In the genomic region with DNA sequence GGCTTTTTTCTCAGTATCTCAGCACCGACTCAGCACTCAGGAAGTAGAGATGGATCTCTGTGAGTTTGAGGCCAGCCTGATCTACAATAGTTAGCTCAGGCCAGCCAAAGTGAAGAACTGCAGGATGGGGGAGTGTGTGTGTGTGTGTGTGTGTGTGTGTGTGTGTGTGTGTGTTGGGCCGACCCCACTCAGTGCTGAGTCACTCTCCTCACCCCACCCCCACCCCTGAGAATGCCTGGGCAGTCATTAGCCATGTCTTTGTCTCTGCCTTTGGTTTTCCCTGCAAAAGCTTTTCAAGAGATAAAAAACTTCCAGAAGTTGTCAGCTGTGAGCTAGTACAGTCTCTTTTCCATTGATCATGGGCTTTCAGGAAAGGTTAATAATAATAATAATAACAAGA, we compare ENCODE assay signal across 26 mouse cellular contexts. TPM values are rescaled to one million over a fixed set of nuclear protein-coding genes. Genes with fewer than 3 reads are reported as not detected.
"Had no signal": no experiment of that assay in that cellular context is flagged by ENCODE, and none has a peak within 500 bp of the region (broad histone marks: within the 10 kb centered on the region; RNA-seq: fewer than 3 reads in every experiment).

No protein-coding gene starts in this region.

- H3K4me3 ChIP-seq: kidney, embryonic 15.5 days; left cerebral cortex, adult 2 months; limb, embryonic 13.5 days; liver, embryonic 13.5 days; midbrain, embryonic 12.5 days; midbrain, embryonic 15.5 days; myocyte had no signal

- H3K27ac ChIP-seq: kidney, embryonic 15.5 days; left cerebral cortex, adult 2 months; limb, embryonic 13.5 days; liver, embryonic 13.5 days; macrophage; midbrain, embryonic 12.5 days; midbrain, embryonic 15.5 days had no signal

- H3K9ac ChIP-seq: kidney, embryonic 15.5 days; limb, embryonic 13.5 days; liver, embryonic 13.5 days; midbrain, embryonic 12.5 days; midbrain, embryonic 15.5 days had no signal

- H3K27me3 ChIP-seq: kidney, embryonic 15.5 days; limb, embryonic 13.5 days; midbrain, embryonic 15.5 days had no signal

- H3K9me3 ChIP-seq: kidney, embryonic 15.5 days; limb, embryonic 13.5 days; liver, embryonic 13.5 days; midbrain, embryonic 12.5 days; midbrain, embryonic 15.5 days had no signal

- H3K36me3 ChIP-seq: kidney, embryonic 15.5 days; limb, embryonic 13.5 days; liver, embryonic 13.5 days; midbrain, embryonic 12.5 days; midbrain, embryonic 15.5 days had no signal

- DNase-seq: kidney, adult 2 months; kidney, postnatal 10 days; kidney, postnatal 36 days; layer of hippocampus, postnatal 36 days; left cerebral cortex, postnatal 4 days; liver, embryonic 13.5 days; lung, adult 2 months; thymus, adult 18-20 months; thymus, postnatal 4 days had no signal

RNA-seq across cellular contexts. Expression of gene Slc2a7, which starts 18.1 kb away (rescaled TPM):
- total RNA-seq: layer of hippocampus, adult 8-10 months; layer of hippocampus, postnatal 10 days; layer of hippocampus, postnatal 36 days; left cerebral cortex, adult 2 months; left cerebral cortex, postnatal 10 days; left cerebral cortex, postnatal 4 days; megakaryocyte, adult 5-6 weeks; monocyte, adult 5-6 weeks had no signal
- polyA plus RNA-seq: kidney, embryonic 15.5 days; limb, embryonic 13.5 days; liver, embryonic 13.5 days; lung, adult 2 months; lung, embryonic 16.5 days; macrophage; midbrain, embryonic 12.5 days; midbrain, embryonic 15.5 days; myocyte; neural tube, embryonic 11.5 days; neural tube, embryonic 14.5 days; spleen, adult 2 months; testis, adult 2 months had no signal
